Mouse (Mus musculus) forebrain, embryonic 11.5 days (tissue): ENCODE data around the gene 4930519P11Rik. TPM values are rescaled to one million over a fixed set of nuclear protein-coding genes. Genes with fewer than 3 reads are reported as not detected.

Experiments
- ATAC-seq: fragments of 200-750 bp; cut with Nextera tagmentation; replicated peaks from 2 replicates; pipeline ENCODE4 v1.8.0; 2017; ENCODE audit warnings: moderate TSS enrichment; ENCODE audit not compliant: low FRiP score
- DNase-seq: peaks from one replicate; pipeline ENCODE4 v3.0.0-alpha.2; 2017; ENCODE audit warnings: low spot score
- H3K27ac ChIP-seq: fragments of 300-500 bp; sonication (generic); 2 replicates; pipeline ENCODE4 v1.5.1; 2014; ENCODE audit warnings: low read depth, low read length
- H3K27me3 ChIP-seq: fragments of 300-500 bp; sonication (generic); 2 replicates; pipeline ENCODE4 v1.6.1; 2014; ENCODE audit warnings: mild to moderate bottlenecking, low read length, mixed read lengths; ENCODE audit not compliant: control insufficient read depth, insufficient read depth
- H3K36me3 ChIP-seq: fragments of 300-500 bp; sonication (generic); 2 replicates; pipeline ENCODE4 v1.6.1; 2014; ENCODE audit warnings: mild to moderate bottlenecking, low read length, moderate library complexity, mixed read lengths; ENCODE audit not compliant: control insufficient read depth, insufficient read depth
- H3K4me1 ChIP-seq: fragments of 300-500 bp; sonication (generic); replicated peaks from 2 replicates; pipeline ENCODE4 v1.6.1; 2014; ENCODE audit warnings: low read length, mixed read lengths; ENCODE audit not compliant: control insufficient read depth, insufficient read depth
- H3K4me2 ChIP-seq: fragments of 300-500 bp; sonication (generic); 2 replicates; pipeline ENCODE4 v1.6.1; 2014; ENCODE audit warnings: low read depth, mild to moderate bottlenecking, low read length, moderate library complexity, mixed read lengths; ENCODE audit not compliant: severe bottlenecking
- H3K4me3 ChIP-seq: fragments of 300-500 bp; sonication (generic); 2 replicates; pipeline ENCODE4 v1.5.1; 2014; ENCODE audit warnings: low read depth, low read length
- H3K9ac ChIP-seq: fragments of 300-500 bp; sonication (generic); 2 replicates; pipeline ENCODE4 v1.6.1; 2014; ENCODE audit warnings: low read length
- H3K9me3 ChIP-seq: fragments of 300-500 bp; sonication (generic); 2 replicates; pipeline ENCODE4 v1.6.1; 2016; ENCODE audit warnings: low read length, mixed read lengths; ENCODE audit not compliant: control insufficient read depth
- WGBS: fragments of 180-500 bp; shearing (Covaris S2); extraction: QIAGEN DNeasy Blood & Tissue Kit; methylation state at CpG from one replicate; pipeline ENCODE4 v1.1.7; 2014; 5-methylcytosine and 5-hydroxymethylcytosine counted together
- polyA plus RNA-seq: library from polyadenylated mRNA; unstranded; fragments of >200 nt; fragmentation: Nextera tagmentation; extraction: Ambion mirVana; gene quantifications from 2 replicates; pipeline ENCODE4 v1.2.1, GENCODE M21; 2014

4930519P11Rik gene
- polyA plus RNA-seq, 1 experiment from 2014 or later, result not detected

GRCm38 (mm10) chr2:154563612-154564170, 49.5 kb downstream of the 4930519P11Rik start:
- no peak overlapping the region for H3K9ac ChIP-seq
- H3K27ac ChIP-seq, result no peak overlapping the region

More at GRCm38 (mm10) chr2:154563612-154564170, 49.5 kb downstream of the 4930519P11Rik start:
- WGBS, result 95% methylated on average over 22 of the region's 22 CpGs
- peaks cover 14% of the 10 kb centered on the region; the same call in 1 of the 2 replicates for H3K36me3 ChIP-seq
- H3K4me3 ChIP-seq, result no peak overlapping the region
- ATAC-seq (no peak), DNase-seq (no peak)
- no peaks in the 10 kb centered on the region for H3K9me3 ChIP-seq
- no peak overlapping the region for H3K4me2 ChIP-seq
- no peaks in the 10 kb centered on the region for H3K27me3 ChIP-seq
- peaks cover 17% of the 10 kb centered on the region for H3K4me1 ChIP-seq

Other genes with a start within 250 kb of the 4930519P11Rik start
- 15.0 and 17.0 TPM in 2 replicates for gene Cdk5rap1, start 240.4 kb downstream of the 4930519P11Rik start, polyA plus RNA-seq
- 3.1 and 3.4 TPM in 2 replicates for gene Snta1, start 205.3 kb downstream of the 4930519P11Rik start, polyA plus RNA-seq
- 69.4 and 71.6 TPM in 2 replicates for gene Cbfa2t2, start 177.0 kb downstream of the 4930519P11Rik start, polyA plus RNA-seq
- 2.3 and 4.5 TPM in 2 replicates for gene 1700003F12Rik, start 66.4 kb downstream of the 4930519P11Rik start, polyA plus RNA-seq
- gene Actl10, start 61.7 kb downstream of the 4930519P11Rik start, polyA plus RNA-seq, result 0.41 and 0.77 TPM in 2 replicates
- gene Necab3, start 54.5 kb downstream of the 4930519P11Rik start, polyA plus RNA-seq, result 5.5 and 7.6 TPM in 2 replicates
- gene E2f1, start 43.5 kb downstream of the 4930519P11Rik start, polyA plus RNA-seq, result 17.6 and 18.6 TPM in 2 replicates
- 10.0 and 10.6 TPM in 2 replicates for gene Pxmp4, start 9.7 kb downstream of the 4930519P11Rik start, polyA plus RNA-seq
- 1.5 and 2.1 TPM in 2 replicates for gene Zfp341, start 140 bp downstream of the 4930519P11Rik start, polyA plus RNA-seq
- 13.3 and 16.7 TPM in 2 replicates for gene Chmp4b, start 38.3 kb upstream of the 4930519P11Rik start, polyA plus RNA-seq
- not detected in 2 replicates for gene Gm14214, start 156.6 kb upstream of the 4930519P11Rik start, polyA plus RNA-seq
- 92.4 and 102 TPM in 2 replicates for gene Raly, start 177.7 kb upstream of the 4930519P11Rik start, polyA plus RNA-seq
- 0.69 and 1.0 TPM in 2 replicates for gene a, start 178.0 kb upstream of the 4930519P11Rik start, polyA plus RNA-seq